24 mouse cellular contexts compared by ENCODE assay signal in the genomic region with DNA sequence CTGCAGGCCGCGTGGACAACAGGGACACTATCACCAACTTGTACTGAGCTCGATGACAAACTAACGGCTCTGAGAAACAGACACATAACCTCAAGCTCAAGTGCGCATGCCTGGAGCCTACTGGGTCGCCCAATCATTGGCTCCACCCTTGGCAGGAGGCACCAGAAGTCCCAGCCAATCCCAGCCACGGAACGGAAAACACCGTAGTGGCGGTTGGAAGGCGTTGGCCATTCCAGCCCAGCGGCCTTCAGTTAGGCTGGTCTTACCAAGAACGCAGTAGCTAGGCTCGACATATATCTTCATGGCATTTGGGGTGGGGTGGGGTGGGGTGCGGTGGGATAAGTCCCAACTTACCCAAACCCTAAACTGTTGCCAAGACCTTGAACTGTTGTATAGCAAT. TPM values are rescaled to one million over a fixed set of nuclear protein-coding genes. Genes with fewer than 3 reads are reported as not detected.
DNase-seq lines count a peak whose midpoint lies in the region; TF ChIP-seq lines count a peak whose summit lies in the region.
"Had no signal": no experiment of that assay in that cellular context is flagged by ENCODE, and none has a peak within 500 bp of the region (broad histone marks: within the 10 kb centered on the region; RNA-seq: fewer than 3 reads in every experiment).

No protein-coding gene starts in this region.

- no peaks in the 10 kb centered on the region for H3K36me3 ChIP-seq in testis, adult 2 months (ENCODE audit: control insufficient read depth, insufficient read depth, low read length)
- H3K36me3 ChIP-seq: embryonic facial prominence, embryonic 10.5 days; embryonic facial prominence, embryonic 12.5 days; forebrain, embryonic 15.5 days; G1E had no signal

- DNase-seq in heart, adult 11 months = peak; percentile 78
- DNase-seq in heart, postnatal 4 days = no peak
- no peak for DNase-seq in testis, postnatal 10 days (ENCODE audit: low spot score)
- DNase-seq in testis, postnatal 14 days (ENCODE audit: low spot score) = peak; percentile 83
- no peak for DNase-seq in spleen, postnatal 36 days (ENCODE audit: low spot score in 2 of 2)
- DNase-seq: adrenal gland, adult 8-10 months; adrenal gland, postnatal 14 days; adrenal gland, postnatal 36 days; B cell, adult 2 months; cerebellum, adult 11-12 months; cerebellum, adult 2 months; cerebellum, adult 9-10 months; cerebellum, postnatal 10 days; cerebellum, postnatal 25 days; forebrain, postnatal 0 days had no signal

- peak overlapping the region; percentile 99 for H3K27ac ChIP-seq in testis, adult 2 months (ENCODE audit: control insufficient read depth, insufficient read depth, low read depth, low read length)
- H3K27ac ChIP-seq: embryonic facial prominence, embryonic 10.5 days; embryonic facial prominence, embryonic 12.5 days; forebrain, embryonic 13.5 days; forebrain, embryonic 15.5 days had no signal

- TF ChIP-seq POLR2A in testis, adult 2 months (IDR thresholded peaks at IDR 0.05; ENCODE audit: control insufficient read depth, low read depth, low read length) = peak; percentile 84; the same call in 1 of the 2 replicates

- H3K27me3 ChIP-seq in testis, adult 2 months (ENCODE audit: control insufficient read depth, insufficient read depth, low read length) = no peaks in the 10 kb centered on the region
- H3K27me3 ChIP-seq: embryonic facial prominence, embryonic 12.5 days; forebrain, embryonic 13.5 days; forebrain, embryonic 15.5 days had no signal

- peaks cover 7% of the 10 kb centered on the region for H3K4me1 ChIP-seq in testis, adult 2 months (ENCODE audit: control insufficient read depth, insufficient read depth, low read length)
- H3K4me1 ChIP-seq: embryonic facial prominence, embryonic 10.5 days; embryonic facial prominence, embryonic 12.5 days; forebrain, embryonic 13.5 days; forebrain, embryonic 15.5 days had no signal

- TF ChIP-seq CTCF in testis, adult 2 months (IDR thresholded peaks at IDR 0.05; ENCODE audit: control insufficient read depth, insufficient read depth, insufficient replicate concordance, low read depth, low read length) = no peak

- H3K4me3 ChIP-seq in testis, adult 2 months (ENCODE audit: control insufficient read depth, low read depth, low read length) = peak overlapping the region; percentile 88
- H3K4me3 ChIP-seq: embryonic facial prominence, embryonic 10.5 days; embryonic facial prominence, embryonic 12.5 days; forebrain, embryonic 13.5 days; forebrain, embryonic 15.5 days had no signal

RNA-seq across cellular contexts. Expression of gene C2cd4b, which starts 25.5 kb away (rescaled TPM):
- total RNA-seq in heart, postnatal 4 days (2021) = 1 to 10 TPM in 1 of 2 experiments, under 1 TPM in 1; 0.92 to 1.4 TPM
- polyA plus RNA-seq in testis, adult 2 months (2012; rRNA removed) = 25.6 and 38.9 TPM in 2 replicates
- total RNA-seq: CH12.LX, G1E had no signal
- polyA plus RNA-seq: activated CD4-positive, CD25-positive, alpha-beta regulatory T cell, adult 4 months; CD4-positive, CD25-positive, alpha-beta regulatory T cell, adult 4 months; G1E had no signal

Comparison
In these comparisons a context has a peak if more than half of its experiments do, and no peak if none do; other contexts are left out.
1. DNase-seq: peak in heart, adult 11 months (single experiment) and testis, postnatal 14 days (single experiment); none in heart, postnatal 4 days (single experiment), testis, postnatal 10 days (single experiment) and spleen, postnatal 36 days (0 of 2).